Mouse (Mus musculus) intestine, embryonic 16.5 days (tissue): ENCODE measurements at regions not wholly inside any gene's neighbourhood (a gene's known extent, or its start where the extent isn't known, plus 50 kb on each side); places are given as distances from the start of the nearest gene placed in this dataset.

Experiments
- ATAC-seq: fragments of 200-750 bp; cut with Nextera tagmentation; 2 replicates; pipeline ENCODE4 v1.8.0; 2017; ENCODE audit warnings: moderate TSS enrichment, moderate library complexity
- H3K27ac ChIP-seq: fragments of 300-500 bp; sonication (generic); 2 replicates; pipeline ENCODE4 v1.5.1; 2014; ENCODE audit warnings: mild to moderate bottlenecking, low read length
- H3K27me3 ChIP-seq: fragments of 300-500 bp; sonication (generic); replicated peaks from 2 replicates; pipeline ENCODE4 v1.6.1; 2014; ENCODE audit warnings: low read length, control low read depth, mixed read lengths; ENCODE audit not compliant: control insufficient read depth, insufficient read depth
- H3K36me3 ChIP-seq: fragments of 300-500 bp; sonication (generic); 2 replicates; pipeline ENCODE4 v1.6.1; 2014; ENCODE audit warnings: low read length, control low read depth; ENCODE audit not compliant: control insufficient read depth, insufficient read depth
- H3K4me1 ChIP-seq: fragments of 300-500 bp; sonication (generic); 2 replicates; pipeline ENCODE4 v1.6.1; 2014; ENCODE audit warnings: low read length, control low read depth, mixed read lengths; ENCODE audit not compliant: control insufficient read depth, insufficient read depth
- H3K4me2 ChIP-seq: fragments of 300-500 bp; sonication (generic); 2 replicates; pipeline ENCODE4 v1.6.1; 2014; ENCODE audit warnings: low read depth, low read length, control low read depth
- H3K4me3 ChIP-seq: fragments of 300-500 bp; sonication (generic); 2 replicates; pipeline ENCODE4 v1.5.1; 2014; ENCODE audit warnings: mild to moderate bottlenecking, low read length
- H3K9ac ChIP-seq: fragments of 300-500 bp; sonication (generic); 2 replicates; pipeline ENCODE4 v1.6.1; 2014; ENCODE audit warnings: low read depth, low read length
- H3K9me3 ChIP-seq: fragments of 300-500 bp; sonication (generic); 2 replicates; pipeline ENCODE4 v1.6.1; 2016; ENCODE audit warnings: low read length, control low read depth; ENCODE audit not compliant: control insufficient read depth
- WGBS: fragments of 180-500 bp; shearing (Covaris S2); extraction: QIAGEN DNeasy Blood & Tissue Kit; methylation state at CpG from one replicate; pipeline ENCODE4 v1.1.7; 2014; 5-methylcytosine and 5-hydroxymethylcytosine counted together

GRCm38 (mm10) chr15:87345826-87346225 is 198.3 kb upstream of the Fam19a5 start:
- Histone ChIP-seq H3K4me2 (no peak overlapping the region), H3K36me3 (no peaks in the 10 kb centered on the region), H3K4me1 (no peaks in the 10 kb centered on the region), H3K9ac (no peak overlapping the region), H3K27me3 (no peaks in the 10 kb centered on the region), H3K9me3 (no peaks in the 10 kb centered on the region), H3K27ac (no peak overlapping the region), H3K4me3 (no peak overlapping the region)
- WGBS, result 61% methylated on average over 3 of the region's 3 CpGs
- ATAC-seq, result no peak

GRCm38 (mm10) chr15:87349533-87350247 is 194.4 kb upstream of the Fam19a5 start:
- no peak for ATAC-seq
- Histone ChIP-seq H3K4me3 (no peak overlapping the region), H3K27me3 (no peaks in the 10 kb centered on the region), H3K36me3 (no peaks in the 10 kb centered on the region), H3K9ac (no peak overlapping the region), H3K27ac (no peak overlapping the region), H3K4me1 (no peaks in the 10 kb centered on the region), H3K9me3 (no peaks in the 10 kb centered on the region), H3K4me2 (no peak overlapping the region)
- WGBS, result 61% methylated on average over 11 of the region's 11 CpGs

GRCm38 (mm10) chr15:87352812-87353211 is 191.3 kb upstream of the Fam19a5 start:
- Histone ChIP-seq H3K36me3 (no peaks in the 10 kb centered on the region), H3K9me3 (no peaks in the 10 kb centered on the region), H3K9ac (no peak overlapping the region), H3K27ac (no peak overlapping the region), H3K4me1 (no peaks in the 10 kb centered on the region), H3K4me2 (no peak overlapping the region), H3K4me3 (no peak overlapping the region), H3K27me3 (no peaks in the 10 kb centered on the region)
- no peak for ATAC-seq
- WGBS, result 57% methylated on average over 8 of the region's 8 CpGs

GRCm38 (mm10) chr15:87353886-87354285 is 190.2 kb upstream of the Fam19a5 start:
- H3K4me1 ChIP-seq, result no peaks in the 10 kb centered on the region
- no peak overlapping the region for H3K4me3 ChIP-seq
- no peaks in the 10 kb centered on the region for H3K36me3 ChIP-seq
- no peak overlapping the region for H3K9ac ChIP-seq
- H3K27me3 ChIP-seq, result no peaks in the 10 kb centered on the region
- H3K27ac ChIP-seq, result no peak overlapping the region
- no peak for ATAC-seq
- 85% methylated on average over 11 of the region's 11 CpGs for WGBS
- no peaks in the 10 kb centered on the region for H3K9me3 ChIP-seq
- H3K4me2 ChIP-seq, result no peak overlapping the region

- Histone ChIP-seq H3K9me3 (no peaks in the 10 kb centered on the region), H3K9ac (no peak overlapping the region), H3K36me3 (no peaks in the 10 kb centered on the region), H3K4me2 (no peak overlapping the region), H3K27ac (no peak overlapping the region), H3K4me3 (no peak overlapping the region), H3K27me3 (no peaks in the 10 kb centered on the region), H3K4me1 (no peaks in the 10 kb centered on the region)
- ATAC-seq, result no peak
- WGBS, result 74% methylated on average over 3 of the region's 3 CpGs
Measured at GRCm38 (mm10) chr15:87360457-87360856, 183.6 kb upstream of the Fam19a5 start.

GRCm38 (mm10) chr15:87365712-87366361 is 178.3 kb upstream of the Fam19a5 start:
- no peak for ATAC-seq
- H3K4me1 ChIP-seq, result no peaks in the 10 kb centered on the region
- no peaks in the 10 kb centered on the region for H3K27me3 ChIP-seq
- H3K36me3 ChIP-seq, result no peaks in the 10 kb centered on the region
- WGBS, result 51% methylated on average over 8 of the region's 8 CpGs
- no peak overlapping the region for H3K4me2 ChIP-seq
- H3K27ac ChIP-seq, result no peak overlapping the region
- H3K9me3 ChIP-seq, result no peaks in the 10 kb centered on the region
- no peak overlapping the region for H3K4me3 ChIP-seq
- H3K9ac ChIP-seq, result no peak overlapping the region

GRCm38 (mm10) chr15:87367381-87367780 is 176.7 kb upstream of the Fam19a5 start:
- Histone ChIP-seq H3K4me1 (no peaks in the 10 kb centered on the region), H3K36me3 (no peaks in the 10 kb centered on the region), H3K4me3 (no peak overlapping the region), H3K27me3 (no peaks in the 10 kb centered on the region), H3K4me2 (no peak overlapping the region), H3K9me3 (no peaks in the 10 kb centered on the region), H3K27ac (no peak overlapping the region), H3K9ac (no peak overlapping the region)
- no peak for ATAC-seq
- 38% methylated on average over 5 of the region's 5 CpGs for WGBS

- Histone ChIP-seq H3K36me3 (no peaks in the 10 kb centered on the region), H3K9me3 (no peaks in the 10 kb centered on the region), H3K4me3 (no peak overlapping the region), H3K4me2 (no peak overlapping the region), H3K9ac (no peak overlapping the region), H3K27me3 (no peaks in the 10 kb centered on the region), H3K27ac (no peak overlapping the region), H3K4me1 (no peaks in the 10 kb centered on the region)
- no peak for ATAC-seq
- 89% methylated on average over 3 of the region's 3 CpGs for WGBS
Measured at GRCm38 (mm10) chr15:87369381-87369780, 174.7 kb upstream of the Fam19a5 start.

- no peak for ATAC-seq
- Histone ChIP-seq H3K9me3 (no peaks in the 10 kb centered on the region), H3K9ac (no peak overlapping the region), H3K36me3 (no peaks in the 10 kb centered on the region), H3K4me2 (no peak overlapping the region), H3K4me1 (no peaks in the 10 kb centered on the region), H3K4me3 (no peak overlapping the region), H3K27ac (no peak overlapping the region), H3K27me3 (no peaks in the 10 kb centered on the region)
- 84% methylated on average over 9 of the region's 9 CpGs for WGBS
Measured at GRCm38 (mm10) chr15:87369836-87370235, 174.3 kb upstream of the Fam19a5 start.
